Mouse (Mus musculus): ENCODE results near the gene Esr2. TPM values are rescaled to one million over a fixed set of nuclear protein-coding genes. Genes with fewer than 3 reads are reported as not detected.
"Not testable (repeated sequence)": the region's sequence is repeated elsewhere in the genome, so short reads cannot be mapped to it uniquely, and the experiment has no call there.

Esr2 gene
- polyA plus RNA-seq (2011; ENCODE audit: insufficient read depth, insufficient read length, low read depth, missing spikeins): 0.41 and 0.49 TPM in 2 replicates

GRCm38 (mm10) chr12:76177000-76177863 lies at the start of gene Esr2:
Gene Esr2 (minus strand): TSS chr12:76177259.
- TF ChIP-seq CTCF (IDR thresholded peaks at IDR 0.05; ENCODE audit: low read depth, low read length) (no peak), EP300 (IDR thresholded peaks at IDR 0.05; ENCODE audit: insufficient read depth, low read depth, low read length) (no peak), POLR2A (IDR thresholded peaks at IDR 0.05; ENCODE audit: insufficient read depth, low read length) (no peak)
- H3K36me3 ChIP-seq (ENCODE audit: control insufficient read depth, insufficient read depth, low read length, poor library complexity, severe bottlenecking): no peaks in the 10 kb centered on the region
- no peak within 1 kb of the TSS for H3K27ac ChIP-seq (ENCODE audit: insufficient read depth, low read length)

GRCm38 (mm10) chr12:76222104-76222503 lies 45.0 kb upstream of the Esr2 start:
- not testable (repeated sequence) for H3K27me3 ChIP-seq (ENCODE audit: control insufficient read depth, insufficient read depth, low read length, poor library complexity, severe bottlenecking); H3K9me3 ChIP-seq (replicated peaks; ENCODE audit: control insufficient read depth, insufficient read depth, low read length, poor library complexity, severe bottlenecking); H3K9ac ChIP-seq (ENCODE audit: low read depth, poor library complexity, severe bottlenecking); H3K36me3 ChIP-seq (ENCODE audit: control insufficient read depth, insufficient read depth, low read length, poor library complexity, severe bottlenecking); H3K4me1 ChIP-seq (ENCODE audit: control insufficient read depth, insufficient read depth, low read length); H3K4me3 ChIP-seq (ENCODE audit: low read depth, low read length)
- peak overlapping the region; percentile 85 for H3K27ac ChIP-seq (ENCODE audit: insufficient read depth, low read length)

More at GRCm38 (mm10) chr12:76177000-76177863, at the start of gene Esr2:
- Histone ChIP-seq H3K9me3 (replicated peaks; ENCODE audit: control insufficient read depth, insufficient read depth, low read length, poor library complexity, severe bottlenecking) (no peaks in the 10 kb centered on the region), H3K4me3 (ENCODE audit: low read depth, low read length) (peak within 1 kb of the TSS; percentile 71), H3K4me1 (ENCODE audit: control insufficient read depth, insufficient read depth, low read length) (no peaks in the 10 kb centered on the region), H3K9ac (ENCODE audit: low read depth, poor library complexity, severe bottlenecking) (peak within 1 kb of the TSS; percentile 50), H3K27me3 (ENCODE audit: control insufficient read depth, insufficient read depth, low read length, poor library complexity, severe bottlenecking) (no peaks in the 10 kb centered on the region)

- TF ChIP-seq POLR2A (IDR thresholded peaks at IDR 0.05; ENCODE audit: insufficient read depth, low read length) (peak; percentile 63), EP300 (IDR thresholded peaks at IDR 0.05; ENCODE audit: insufficient read depth, low read depth, low read length) (peak; percentile 97), CTCF (IDR thresholded peaks at IDR 0.05; ENCODE audit: low read depth, low read length) (no peak)
- H3K4me1 ChIP-seq (ENCODE audit: control insufficient read depth, insufficient read depth, low read length): peaks cover 5% of the 10 kb centered on the region
- peak overlapping the region; percentile 87 for H3K27ac ChIP-seq (ENCODE audit: insufficient read depth, low read length)
- H3K4me3 ChIP-seq (ENCODE audit: low read depth, low read length): peak overlapping the region; percentile 92
- H3K9ac ChIP-seq (ENCODE audit: low read depth, poor library complexity, severe bottlenecking): peak overlapping the region; percentile 78
- H3K36me3 ChIP-seq (ENCODE audit: control insufficient read depth, insufficient read depth, low read length, poor library complexity, severe bottlenecking): no peaks in the 10 kb centered on the region
- H3K9me3 ChIP-seq (replicated peaks; ENCODE audit: control insufficient read depth, insufficient read depth, low read length, poor library complexity, severe bottlenecking): peaks cover 4% of the 10 kb centered on the region
- H3K27me3 ChIP-seq (ENCODE audit: control insufficient read depth, insufficient read depth, low read length, poor library complexity, severe bottlenecking): no peaks in the 10 kb centered on the region
Observed at GRCm38 (mm10) chr12:76216716-76217115, 39.7 kb upstream of the Esr2 start.

- H3K27ac ChIP-seq (ENCODE audit: insufficient read depth, low read length): peak overlapping the region; percentile 97
- TF ChIP-seq POLR2A (IDR thresholded peaks at IDR 0.05; ENCODE audit: insufficient read depth, low read length) (no peak), EP300 (IDR thresholded peaks at IDR 0.05; ENCODE audit: insufficient read depth, low read depth, low read length) (peak; percentile 97)
- H3K4me1 ChIP-seq (ENCODE audit: control insufficient read depth, insufficient read depth, low read length): peaks cover 4% of the 10 kb centered on the region
- H3K9me3 ChIP-seq (replicated peaks; ENCODE audit: control insufficient read depth, insufficient read depth, low read length, poor library complexity, severe bottlenecking): peaks cover 4% of the 10 kb centered on the region
- H3K9ac ChIP-seq (ENCODE audit: low read depth, poor library complexity, severe bottlenecking): peak overlapping the region; percentile 78
- H3K27me3 ChIP-seq (ENCODE audit: control insufficient read depth, insufficient read depth, low read length, poor library complexity, severe bottlenecking): no peaks in the 10 kb centered on the region
- no peaks in the 10 kb centered on the region for H3K36me3 ChIP-seq (ENCODE audit: control insufficient read depth, insufficient read depth, low read length, poor library complexity, severe bottlenecking)
- peak overlapping the region; percentile 61; the same call in 1 of the 2 replicates for H3K4me3 ChIP-seq (ENCODE audit: low read depth, low read length)
Observed at GRCm38 (mm10) chr12:76215121-76215520, 38.1 kb upstream of the Esr2 start.

GRCm38 (mm10) chr12:76209429-76209974 lies 32.4 kb upstream of the Esr2 start:
- no peaks in the 10 kb centered on the region for H3K36me3 ChIP-seq (ENCODE audit: control insufficient read depth, insufficient read depth, low read length, poor library complexity, severe bottlenecking)
- H3K27me3 ChIP-seq (ENCODE audit: control insufficient read depth, insufficient read depth, low read length, poor library complexity, severe bottlenecking): no peaks in the 10 kb centered on the region; the same call in 1 of the 2 replicates
- TF ChIP-seq EP300 (IDR thresholded peaks at IDR 0.05; ENCODE audit: insufficient read depth, low read depth, low read length) (peak; percentile 98), POLR2A (IDR thresholded peaks at IDR 0.05; ENCODE audit: insufficient read depth, low read length) (no peak), CTCF (IDR thresholded peaks at IDR 0.05; ENCODE audit: low read depth, low read length) (no peak)
- H3K4me3 ChIP-seq (ENCODE audit: low read depth, low read length): no peak overlapping the region
- H3K9me3 ChIP-seq (replicated peaks; ENCODE audit: control insufficient read depth, insufficient read depth, low read length, poor library complexity, severe bottlenecking): 0 out of 2 replicates have a peak, but pooled peaks cover 4% of the 10 kb centered on the region
- peak overlapping the region; percentile 54; the same call in 1 of the 2 replicates for H3K27ac ChIP-seq (ENCODE audit: insufficient read depth, low read length)
- H3K4me1 ChIP-seq (ENCODE audit: control insufficient read depth, insufficient read depth, low read length): peaks cover 2% of the 10 kb centered on the region
- no peak overlapping the region for H3K9ac ChIP-seq (ENCODE audit: low read depth, poor library complexity, severe bottlenecking)

- no peaks in the 10 kb centered on the region for H3K9me3 ChIP-seq (replicated peaks; ENCODE audit: control insufficient read depth, insufficient read depth, low read length, poor library complexity, severe bottlenecking)
- no peaks in the 10 kb centered on the region for H3K27me3 ChIP-seq (ENCODE audit: control insufficient read depth, insufficient read depth, low read length, poor library complexity, severe bottlenecking)
- H3K27ac ChIP-seq (ENCODE audit: insufficient read depth, low read length): no peak overlapping the region
- H3K4me3 ChIP-seq (ENCODE audit: low read depth, low read length): no peak overlapping the region
- H3K36me3 ChIP-seq (ENCODE audit: control insufficient read depth, insufficient read depth, low read length, poor library complexity, severe bottlenecking): no peaks in the 10 kb centered on the region
- H3K4me1 ChIP-seq (ENCODE audit: control insufficient read depth, insufficient read depth, low read length): no peaks in the 10 kb centered on the region
- H3K9ac ChIP-seq (ENCODE audit: low read depth, poor library complexity, severe bottlenecking): no peak overlapping the region
- no peak for TF ChIP-seq POLR2A (IDR thresholded peaks at IDR 0.05; ENCODE audit: insufficient read depth, low read length)
- TF ChIP-seq CTCF (IDR thresholded peaks at IDR 0.05; ENCODE audit: low read depth, low read length): no peak
- no peak for TF ChIP-seq EP300 (IDR thresholded peaks at IDR 0.05; ENCODE audit: insufficient read depth, low read depth, low read length)
Observed at GRCm38 (mm10) chr12:76200326-76200725, 23.3 kb upstream of the Esr2 start.

Measured in ES-Bruce4 (cell line).